14 mouse cellular contexts compared by ENCODE assay signal in the genomic region with DNA sequence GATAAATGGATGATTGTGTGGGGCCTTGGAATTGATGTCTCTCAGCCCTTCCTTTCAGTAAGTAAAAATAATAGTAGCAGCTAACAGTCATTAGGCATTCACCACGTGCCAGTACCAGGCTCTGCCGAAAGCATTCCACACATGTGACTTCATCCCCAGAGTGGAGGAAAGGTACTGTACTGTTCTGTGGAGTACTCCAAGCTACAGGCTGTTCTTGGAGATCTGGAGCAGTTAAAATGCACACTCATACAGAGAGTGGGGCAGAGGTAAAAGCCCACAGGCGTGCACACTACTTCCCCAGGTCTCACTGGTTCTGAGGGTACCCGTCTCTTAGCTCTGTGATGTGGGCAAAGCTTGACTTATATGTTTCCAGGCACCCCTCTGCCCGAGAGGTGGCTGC. TPM values are rescaled to one million over a fixed set of nuclear protein-coding genes. Genes with fewer than 3 reads are reported as not detected.
DNase-seq lines count a peak whose midpoint lies in the region; ATAC-seq and TF ChIP-seq lines count a peak whose summit lies in the region.
"Had no signal": no experiment of that assay in that cellular context is flagged by ENCODE, and none has a peak within 500 bp of the region (broad histone marks: within the 10 kb centered on the region; RNA-seq: fewer than 3 reads in every experiment).

No protein-coding gene starts in this region.

- 0 out of 2 replicates have a peak, but pooled peaks cover 3% of the 10 kb centered on the region for H3K4me1 ChIP-seq in forebrain, postnatal 0 days (ENCODE audit: insufficient read depth)
- H3K4me1 ChIP-seq in forebrain, embryonic 13.5 days, result peaks cover 39% of the 10 kb centered on the region
- H3K4me1 ChIP-seq in liver, embryonic 12.5 days, result peaks cover 94% of the 10 kb centered on the region
- H3K4me1 ChIP-seq in liver, postnatal 0 days (ENCODE audit: insufficient read depth), result peaks cover 74% of the 10 kb centered on the region
- H3K4me1 ChIP-seq in heart, embryonic 15.5 days (replicated peaks), result peaks cover 62% of the 10 kb centered on the region
- no peaks in the 10 kb centered on the region; the same call in 1 of the 2 replicates for H3K4me1 ChIP-seq in midbrain, postnatal 0 days (ENCODE audit: insufficient read depth, low read length)

- WGBS in forebrain, postnatal 0 days, result 48% methylated on average over 5 of the region's 5 CpGs
- 68% methylated on average over 5 of the region's 5 CpGs for WGBS in forebrain, embryonic 13.5 days
- WGBS in liver, embryonic 12.5 days (ENCODE audit: insufficient replicate concordance), result 55% methylated on average over 5 of the region's 5 CpGs
- 48% methylated on average over 5 of the region's 5 CpGs for WGBS in liver, postnatal 0 days (ENCODE audit: insufficient replicate concordance)
- WGBS in heart, embryonic 15.5 days, result 44% methylated on average over 5 of the region's 5 CpGs
- 72% methylated on average over 5 of the region's 5 CpGs for WGBS in midbrain, postnatal 0 days

- no peak overlapping the region for H3K4me3 ChIP-seq in forebrain, postnatal 0 days (ENCODE audit: low read depth, low read length)
- H3K4me3 ChIP-seq in forebrain, embryonic 13.5 days, result no peak overlapping the region
- no peak overlapping the region for H3K4me3 ChIP-seq in liver, embryonic 12.5 days
- H3K4me3 ChIP-seq in liver, postnatal 0 days (ENCODE audit: low read depth, low read length), result no peak overlapping the region
- no peak overlapping the region for H3K4me3 ChIP-seq in C2C12 (ENCODE audit: insufficient read depth, poor library complexity, severe bottlenecking)
- H3K4me3 ChIP-seq in heart, embryonic 15.5 days, result no peak overlapping the region
- H3K4me3 ChIP-seq in midbrain, postnatal 0 days (ENCODE audit: low read depth, low read length), result no peak overlapping the region
- H3K4me3 ChIP-seq: hindbrain, embryonic 15.5 days had no signal

- TF ChIP-seq CTCF in forebrain, postnatal 0 days (IDR thresholded peaks at IDR 0.05; ENCODE audit: low read depth), result no peak
- no peak for TF ChIP-seq CTCF in liver, postnatal 0 days (IDR thresholded peaks at IDR 0.05; ENCODE audit: low read depth)
- TF ChIP-seq CTCF in C2C12 (IDR thresholded peaks at IDR 0.05; ENCODE audit: control insufficient read depth, insufficient read depth, insufficient read length), result no peak
- TF ChIP-seq CTCF in midbrain, postnatal 0 days (IDR thresholded peaks at IDR 0.05), result no peak

- no peaks in the 10 kb centered on the region for H3K9me3 ChIP-seq in forebrain, postnatal 0 days (ENCODE audit: low read length)
- no peaks in the 10 kb centered on the region for H3K9me3 ChIP-seq in forebrain, embryonic 13.5 days (replicated peaks)
- no peaks in the 10 kb centered on the region for H3K9me3 ChIP-seq in liver, embryonic 12.5 days (replicated peaks)
- H3K9me3 ChIP-seq in liver, postnatal 0 days (ENCODE audit: low read length), result no peaks in the 10 kb centered on the region
- H3K9me3 ChIP-seq in heart, embryonic 15.5 days (replicated peaks), result no peaks in the 10 kb centered on the region
- no peaks in the 10 kb centered on the region for H3K9me3 ChIP-seq in midbrain, postnatal 0 days (ENCODE audit: low read length)
- H3K9me3 ChIP-seq: hindbrain, embryonic 15.5 days had no signal

- H3K79me3 ChIP-seq in C2C12 (ENCODE audit: low read depth), result peaks cover 82% of the 10 kb centered on the region

- no peak overlapping the region for H3K27ac ChIP-seq in forebrain, postnatal 0 days (ENCODE audit: low read depth, low read length)
- H3K27ac ChIP-seq in forebrain, embryonic 13.5 days, result no peak overlapping the region
- H3K27ac ChIP-seq in liver, embryonic 12.5 days, result peak overlapping the region; percentile 5; the same call in 1 of the 2 replicates
- no peak overlapping the region for H3K27ac ChIP-seq in liver, postnatal 0 days (ENCODE audit: low read depth)
- peak overlapping the region; percentile 31; the same call in 1 of the 2 replicates for H3K27ac ChIP-seq in heart, embryonic 15.5 days
- H3K27ac ChIP-seq in midbrain, postnatal 0 days (ENCODE audit: low read depth, low read length), result no peak overlapping the region
- H3K27ac ChIP-seq: hindbrain, embryonic 15.5 days had no signal

- ATAC-seq in forebrain, postnatal 0 days, result peak; percentile 50; the same call in 1 of the 2 replicates
- no peak for ATAC-seq in forebrain, embryonic 13.5 days
- no peak for ATAC-seq in liver, embryonic 12.5 days
- no peak for ATAC-seq in liver, postnatal 0 days
- no peak for ATAC-seq in heart, embryonic 15.5 days (replicated peaks; ENCODE audit: insufficient number of reproducible peaks, insufficient read depth, low FRiP score, low read depth)
- no peak for ATAC-seq in midbrain, postnatal 0 days (ENCODE audit: low FRiP score)

- no peak overlapping the region for H3K9ac ChIP-seq in forebrain, postnatal 0 days
- no peak overlapping the region for H3K9ac ChIP-seq in forebrain, embryonic 13.5 days
- no peak overlapping the region for H3K9ac ChIP-seq in liver, embryonic 12.5 days
- H3K9ac ChIP-seq in liver, postnatal 0 days (replicated peaks), result no peak overlapping the region
- no peak overlapping the region for H3K9ac ChIP-seq in heart, embryonic 15.5 days
- H3K9ac ChIP-seq in midbrain, postnatal 0 days (replicated peaks; ENCODE audit: low read length, poor library complexity, severe bottlenecking), result no peak overlapping the region
- H3K9ac ChIP-seq: hindbrain, embryonic 15.5 days; lung, embryonic 14.5 days had no signal

- no peaks in the 10 kb centered on the region for H3K27me3 ChIP-seq in forebrain, postnatal 0 days (ENCODE audit: insufficient read depth, low read length)
- H3K27me3 ChIP-seq in forebrain, embryonic 13.5 days, result no peaks in the 10 kb centered on the region
- H3K27me3 ChIP-seq in liver, embryonic 12.5 days (replicated peaks), result no peaks in the 10 kb centered on the region
- H3K27me3 ChIP-seq in liver, postnatal 0 days (ENCODE audit: insufficient read depth, low read length), result no peaks in the 10 kb centered on the region
- no peaks in the 10 kb centered on the region for H3K27me3 ChIP-seq in C2C12 (ENCODE audit: control insufficient read depth, insufficient read depth, insufficient read length)
- H3K27me3 ChIP-seq in heart, embryonic 15.5 days, result no peaks in the 10 kb centered on the region
- no peaks in the 10 kb centered on the region for H3K27me3 ChIP-seq in midbrain, postnatal 0 days (ENCODE audit: insufficient read depth, low read length)
- H3K27me3 ChIP-seq: hindbrain, embryonic 15.5 days had no signal

- no peaks in the 10 kb centered on the region; the same call in 1 of the 2 replicates for H3K36me3 ChIP-seq in forebrain, postnatal 0 days (ENCODE audit: insufficient read depth)
- peaks cover 13% of the 10 kb centered on the region; the same call in 1 of the 2 replicates for H3K36me3 ChIP-seq in forebrain, embryonic 13.5 days (ENCODE audit: poor library complexity, severe bottlenecking)
- peaks cover 10% of the 10 kb centered on the region; the same call in 1 of the 2 replicates for H3K36me3 ChIP-seq in liver, embryonic 12.5 days
- no peaks in the 10 kb centered on the region for H3K36me3 ChIP-seq in liver, postnatal 0 days (replicated peaks; ENCODE audit: insufficient read depth, low read length)
- H3K36me3 ChIP-seq in C2C12 (ENCODE audit: control insufficient read depth, insufficient read depth), result no peaks in the 10 kb centered on the region
- no peaks in the 10 kb centered on the region for H3K36me3 ChIP-seq in heart, embryonic 15.5 days
- peaks cover 3% of the 10 kb centered on the region; the same call in 1 of the 2 replicates for H3K36me3 ChIP-seq in midbrain, postnatal 0 days (ENCODE audit: insufficient read depth, low read length)
- H3K36me3 ChIP-seq: hindbrain, embryonic 15.5 days had no signal

- no peak for DNase-seq in forebrain, postnatal 0 days
- no peak for DNase-seq in liver, postnatal 0 days
- DNase-seq in retina, postnatal 1 day, result no peak
- DNase-seq in midbrain, postnatal 0 days (ENCODE audit: low spot score), result no peak
- DNase-seq: cerebellum, postnatal 36 days; kidney, postnatal 14 days; lung, embryonic 14.5 days; midbrain, embryonic 14.5 days; right cerebral cortex, postnatal 4 days had no signal

- no peak for TF ChIP-seq EP300 in liver, postnatal 0 days (IDR thresholded peaks at IDR 0.05; ENCODE audit: low read depth)

- no peak overlapping the region for H3ac ChIP-seq in C2C12 (ENCODE audit: control insufficient read depth, insufficient read length, low read depth)

- H3K4me2 ChIP-seq in forebrain, postnatal 0 days (ENCODE audit: low read depth), result no peak overlapping the region
- H3K4me2 ChIP-seq in forebrain, embryonic 13.5 days, result no peak overlapping the region
- no peak overlapping the region for H3K4me2 ChIP-seq in liver, embryonic 12.5 days
- H3K4me2 ChIP-seq in liver, postnatal 0 days (ENCODE audit: low read depth, low read length), result no peak overlapping the region
- H3K4me2 ChIP-seq in heart, embryonic 15.5 days, result no peak overlapping the region
- no peak overlapping the region for H3K4me2 ChIP-seq in midbrain, postnatal 0 days (ENCODE audit: low read depth, low read length, poor library complexity, severe bottlenecking)
- H3K4me2 ChIP-seq: hindbrain, embryonic 15.5 days; lung, embryonic 14.5 days had no signal

- H3K79me2 ChIP-seq in C2C12 (ENCODE audit: control insufficient read depth, insufficient read depth), result peaks cover 100% of the 10 kb centered on the region

TF ChIP-seq in C2C12, 6 proteins besides CTCF, POLR2A, EP300 and RAD21:
- TF ChIP-seq MAX (IDR thresholded peaks at IDR 0.05) (peak; percentile 65), MYOG (IDR thresholded peaks at IDR 0.05; ENCODE audit: control insufficient read depth, extremely low read depth, insufficient read length) (no peak), FOSL1 (IDR thresholded peaks at IDR 0.05; ENCODE audit: insufficient read depth, low read length, poor library complexity, severe bottlenecking) (no peak), USF1 (IDR thresholded peaks at IDR 0.05; ENCODE audit: low read depth) (peak; percentile 81)

RNA-seq across cellular contexts. Expression of gene Rapgef1, which starts 8.7 kb away (rescaled TPM):
- 81.9 and 99.1 TPM in 2 replicates for total RNA-seq in forebrain, postnatal 0 days (2014; rRNA removed)
- polyA plus RNA-seq in forebrain, postnatal 0 days (2015; fragmentation: Nextera tagmentation; extraction: Ambion mirVana), result 17.9 and 19.4 TPM in 2 replicates
- 17.8 and 19.2 TPM in 2 replicates for polyA plus RNA-seq in forebrain, embryonic 13.5 days (2015; fragmentation: Nextera tagmentation; extraction: Ambion mirVana)
- 10.1 and 10.8 TPM in 2 replicates for polyA plus RNA-seq in liver, embryonic 12.5 days (2016; fragmentation: Nextera tagmentation; extraction: Ambion mirVana)
- polyA plus RNA-seq in liver, postnatal 0 days (2015; fragmentation: Nextera tagmentation; extraction: Ambion mirVana), result 4.8 and 5.1 TPM in 2 replicates
- polyA plus RNA-seq in C2C12 (2012; fragmentation: generic; extraction: Trizol), result 48.9 TPM
- 11.6 and 15.5 TPM in 2 replicates for polyA plus RNA-seq in heart, embryonic 15.5 days (2015; fragmentation: Nextera tagmentation; extraction: Ambion mirVana)
- 98.7 and 109 TPM in 2 replicates for total RNA-seq in midbrain, postnatal 0 days (2014; rRNA removed)
- 15.4 and 16.2 TPM in 2 replicates for polyA plus RNA-seq in midbrain, postnatal 0 days (2015; fragmentation: Nextera tagmentation; extraction: Ambion mirVana)

Comparison
In these comparisons a context has a peak if more than half of its experiments do, and no peak if none do; other contexts are left out.
1. H3K27ac ChIP-seq: peak in liver, embryonic 12.5 days (single experiment) and heart, embryonic 15.5 days (single experiment); none in forebrain, postnatal 0 days (single experiment), forebrain, embryonic 13.5 days (single experiment), liver, postnatal 0 days (single experiment) and midbrain, postnatal 0 days (single experiment).